Mouse (Mus musculus) hindlimb bud, embryonic 11.5 days (tissue): ENCODE measurements around the gene Hoxc13.

ENCODE experiments used
- DNase-seq: peaks from one replicate; pipeline ENCODE4 v3.0.0-alpha.2; 2012; ENCODE audit warnings: low read depth, low spot score; ENCODE audit errors: extremely low spot score

Hoxc13 gene

GRCm38 (mm10) chr15:102963259-102963658 is 42.4 kb downstream of the Hoxc13 start:
- DNase-seq = no peak

GRCm38 (mm10) chr15:102963671-102964640 is 43.1 kb downstream of the Hoxc13 start:
- DNase-seq = no peak

GRCm38 (mm10) chr15:102965003-102965891 is 44.3 kb downstream of the Hoxc13 start:
- DNase-seq = no peak

- peak; percentile 99 for DNase-seq
Measured at GRCm38 (mm10) chr15:102965892-102966775, 45.2 kb downstream of the Hoxc13 start.

GRCm38 (mm10) chr15:102966776-102967311 is 45.9 kb downstream of the Hoxc13 start, which contains the start of gene Hoxc10:
Gene Hoxc10 (plus strand): TSS chr15:102966796.
- DNase-seq = no peak

- no peak for DNase-seq
Measured at GRCm38 (mm10) chr15:102967312-102967510, 46.3 kb downstream of the Hoxc13 start, which contains the start of gene Hoxc5. Gene Hoxc5 (plus strand): TSS chr15:102967443.

- no peak for DNase-seq
Measured at GRCm38 (mm10) chr15:102967511-102968397, 46.9 kb downstream of the Hoxc13 start.

GRCm38 (mm10) chr15:102969296-102969695 is 48.4 kb downstream of the Hoxc13 start:
- no peak for DNase-seq

- no peak for DNase-seq
Measured at GRCm38 (mm10) chr15:102970740-102971139, 49.8 kb downstream of the Hoxc13 start.

- DNase-seq = no peak
Measured at GRCm38 (mm10) chr15:102972254-102972653, 51.4 kb downstream of the Hoxc13 start.

GRCm38 (mm10) chr15:102972753-102973152 is 51.9 kb downstream of the Hoxc13 start:
- DNase-seq = no peak

- DNase-seq = no peak
Measured at GRCm38 (mm10) chr15:102975034-102975433, 54.1 kb downstream of the Hoxc13 start.

- no peak for DNase-seq
Measured at GRCm38 (mm10) chr15:102975688-102976111, 54.8 kb downstream of the Hoxc13 start.

GRCm38 (mm10) chr15:102976171-102976570 is 55.3 kb downstream of the Hoxc13 start, which contains the start of gene Hoxc9:
Gene Hoxc9 (plus strand): TSS chr15:102976439.
- DNase-seq = no peak

- DNase-seq = no peak
Measured at GRCm38 (mm10) chr15:102976631-102977422, 55.9 kb downstream of the Hoxc13 start.

- DNase-seq = no peak
Measured at GRCm38 (mm10) chr15:102977423-102977974, 56.6 kb downstream of the Hoxc13 start.
